Mouse (Mus musculus): ENCODE measurements around the gene Minpp1.

- TF ChIP-seq CTCF (IDR thresholded peaks at IDR 0.05; ENCODE audit: low read depth, low read length) (no peak), POLR2AphosphoS5 (IDR thresholded peaks at IDR 0.05; ENCODE audit: insufficient replicate concordance, low read depth, low read length) (no peak), GATA1 (IDR thresholded peaks at IDR 0.05; ENCODE audit: borderline replicate concordance, low read length) (no peak)
Observed at GRCm38 (mm10) chr19:32522753-32523307, 37.3 kb downstream of the Minpp1 start.

All from G1E (cell line).